Mouse (Mus musculus): ENCODE data around the gene Kazald1.

DNA sequence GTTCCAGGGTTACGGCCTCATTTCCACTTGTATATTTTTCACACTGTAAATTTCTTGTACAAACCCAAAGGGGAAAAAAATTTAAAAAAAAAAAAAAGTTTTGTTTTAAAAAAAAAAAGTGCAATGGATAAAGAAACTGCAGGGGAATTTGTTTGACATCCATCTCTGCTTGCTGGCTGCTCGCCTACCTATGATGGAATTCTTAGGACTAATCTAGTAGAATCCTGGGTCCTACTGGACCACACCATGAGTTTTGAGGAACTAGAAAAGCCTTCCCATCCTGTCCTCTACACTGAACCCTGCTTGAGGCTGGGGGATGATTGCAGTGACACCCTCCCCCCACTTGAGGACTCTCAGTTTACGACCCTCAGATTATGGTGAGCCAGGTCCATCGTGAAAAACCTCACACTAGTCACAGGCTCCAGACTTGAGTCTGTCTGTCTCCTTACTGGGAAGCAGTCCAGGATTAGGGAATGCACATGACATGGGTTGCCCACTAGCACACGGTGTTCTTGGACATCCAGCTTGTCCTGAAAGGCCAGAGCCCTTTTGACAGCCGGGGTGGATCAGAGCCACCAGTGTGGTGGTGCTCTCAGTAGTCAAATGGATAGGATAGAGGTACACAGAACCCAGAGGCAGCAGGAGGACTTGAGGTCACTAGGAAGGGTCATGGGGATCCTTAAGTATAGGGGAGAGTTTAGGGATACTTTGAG lies 47.9 kb upstream of the Kazald1 start:
- TF ChIP-seq CTCF (IDR thresholded peaks at IDR 0.05; ENCODE audit: low read depth, low read length) (no peak), POLR2A (IDR thresholded peaks at IDR 0.05; ENCODE audit: extremely low read depth, insufficient read depth, low read length) (no peak)

Measured in liver, adult 2 months (tissue).